Mouse (Mus musculus) testis, adult 2 months (tissue): ENCODE measurements around the gene Tmem255a. TPM values are rescaled to one million over a fixed set of nuclear protein-coding genes. Genes with fewer than 3 reads are reported as not detected.

Source experiments
- H3K27ac ChIP-seq: fragments of 200-500 bp; 2 replicates; pipeline ENCODE4 v1.5.1; 2012; ENCODE audit warnings: low read depth, low read length; ENCODE audit not compliant: control insufficient read depth, insufficient read depth
- H3K27me3 ChIP-seq: fragments of 200-500 bp; 2 replicates; pipeline ENCODE4 v1.6.1; 2012; ENCODE audit warnings: mild to moderate bottlenecking, low read length, moderate library complexity; ENCODE audit not compliant: control insufficient read depth, insufficient read depth
- H3K36me3 ChIP-seq: fragments of 200-500 bp; 2 replicates; pipeline ENCODE4 v1.6.1; 2012; ENCODE audit warnings: mild to moderate bottlenecking, low read length; ENCODE audit not compliant: control insufficient read depth, insufficient read depth
- H3K4me1 ChIP-seq: fragments of 200-500 bp; 2 replicates; pipeline ENCODE4 v1.6.1; 2012; ENCODE audit warnings: low read length; ENCODE audit not compliant: control insufficient read depth, insufficient read depth
- H3K4me3 ChIP-seq: fragments of 200-500 bp; 2 replicates; pipeline ENCODE4 v1.5.1; 2012; ENCODE audit warnings: low read depth, mild to moderate bottlenecking, low read length, moderate library complexity, mixed read lengths; ENCODE audit not compliant: control insufficient read depth
- CTCF ChIP-seq: fragments of 200-500 bp; IDR thresholded peaks from 2 replicates; pipeline ENCODE4 v1.5.1; 2012; ENCODE audit warnings: low read depth, mild to moderate bottlenecking, inconsistent platforms, low read length, moderate library complexity; ENCODE audit not compliant: control insufficient read depth, insufficient read depth, insufficient replicate concordance
- POLR2A ChIP-seq: fragments of 200-500 bp; IDR thresholded peaks from 2 replicates; pipeline ENCODE4 v1.6.1; 2012; ENCODE audit warnings: low read depth, mild to moderate bottlenecking, inconsistent platforms, low read length, moderate library complexity; ENCODE audit not compliant: control insufficient read depth
- polyA plus RNA-seq: library from polyadenylated mRNA; depleted of rRNA; stranded (reverse); fragments of >200 nt; gene quantifications from 2 replicates; pipeline ENCODE4 v1.2.3, GENCODE M21; 2012; rRNA removed

Tmem255a gene
- polyA plus RNA-seq, 1 experiment: 24.7 TPM

DNA sequence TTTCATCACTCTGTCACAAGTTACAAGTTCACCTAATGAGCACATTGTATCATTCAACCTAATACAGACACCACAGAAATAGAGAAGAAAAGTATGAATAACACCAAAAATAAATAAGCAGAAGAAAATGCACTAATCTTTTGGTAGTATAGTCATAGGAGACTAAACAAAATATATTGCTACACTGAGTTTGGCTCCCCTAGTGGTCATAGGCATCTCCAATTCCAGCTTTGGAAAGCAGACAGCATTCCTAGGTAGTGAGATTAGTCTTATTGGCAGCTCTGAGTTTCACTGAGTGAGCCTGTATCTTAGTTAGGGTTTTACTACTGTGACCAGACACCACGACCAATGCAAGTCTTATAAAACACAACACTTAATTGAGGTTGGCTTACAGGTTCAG lies 93.1 kb downstream of the Tmem255a start:
- H3K27ac ChIP-seq: no peak overlapping the region
- TF ChIP-seq POLR2A (no peak), CTCF (no peak)
- no peaks in the 10 kb centered on the region for H3K27me3 ChIP-seq
- H3K36me3 ChIP-seq: no peaks in the 10 kb centered on the region
- H3K4me1 ChIP-seq: no peaks in the 10 kb centered on the region
- no peak overlapping the region for H3K4me3 ChIP-seq

Other genes starting within 250 kb of the Tmem255a start
- 7.4 and 9.9 TPM in 2 replicates for gene Btg1-ps1, start 233.6 kb downstream of the Tmem255a start, polyA plus RNA-seq
- gene Btg1-ps2, start 209.3 kb downstream of the Tmem255a start, polyA plus RNA-seq: 13.6 and 17.9 TPM in 2 replicates
- gene Rhox10, start 186.0 kb downstream of the Tmem255a start, polyA plus RNA-seq: 0.35 and 0.60 TPM in 2 replicates
- 2.8 and 2.9 TPM in 2 replicates for gene Rhox11, start 167.3 kb downstream of the Tmem255a start, polyA plus RNA-seq
- not detected in 2 replicates for gene Rhox12, start 141.5 kb downstream of the Tmem255a start, polyA plus RNA-seq
- gene Rhox13, start 131.2 kb downstream of the Tmem255a start, polyA plus RNA-seq: 6.0 TPM in 2 replicates
- gene Zbtb33, start 62.6 kb downstream of the Tmem255a start, polyA plus RNA-seq: 1.0 TPM in 2 replicates
- not detected in 2 replicates for gene Atp1b4, start 63.7 kb upstream of the Tmem255a start, polyA plus RNA-seq
- 31.5 and 45.7 TPM in 2 replicates for gene Lamp2, start 204.0 kb upstream of the Tmem255a start, polyA plus RNA-seq